Mouse (Mus musculus): ENCODE measurements at regions not wholly inside any gene's neighbourhood (a gene's known extent, or its start where the extent isn't known, plus 50 kb on each side); places are given as distances from the start of the nearest gene placed in this dataset.

- in situ Hi-C loops (cut with MboI, MseI) = loop anchor here (5.0 kb wide), 1 partner anchor 63 kb away; no protein-coding TSS in a partner anchor
These were observed 92.6 kb upstream of the Pmepa1 start for GRCm38 (mm10) chr2:173368899-173369298.

- in situ Hi-C loops (cut with MboI, MseI) = no loop called here
These were observed 100.6 kb upstream of the Pmepa1 start for GRCm38 (mm10) chr2:173376926-173377325.

- in situ Hi-C loops (cut with MboI, MseI) = no loop called here
These were observed 101.3 kb upstream of the Pmepa1 start for GRCm38 (mm10) chr2:173377497-173378257.

- in situ Hi-C loops (cut with MboI, MseI) = no loop called here
These were observed 103.4 kb upstream of the Pmepa1 start for GRCm38 (mm10) chr2:173379736-173380135.

- in situ Hi-C loops (cut with MboI, MseI) = no loop called here
These were observed 104.0 kb upstream of the Pmepa1 start for GRCm38 (mm10) chr2:173380341-173380761.

GRCm38 (mm10) chr2:173382176-173382813 lies 106.0 kb upstream of the Pmepa1 start:
- in situ Hi-C loops (cut with MboI, MseI) = no loop called here

- in situ Hi-C loops (cut with MboI, MseI) = loop anchor here (5.0 kb wide), 1 partner anchor 67 kb away; no protein-coding TSS in a partner anchor
These were observed 108.7 kb upstream of the Pmepa1 start for GRCm38 (mm10) chr2:173384935-173385586.

GRCm38 (mm10) chr2:173385722-173386141 lies 109.4 kb upstream of the Pmepa1 start:
- in situ Hi-C loops (cut with MboI, MseI) = loop anchor here (5.0 kb wide), 1 partner anchor 67 kb away; no protein-coding TSS in a partner anchor

GRCm38 (mm10) chr2:173388140-173388539 lies 111.8 kb upstream of the Pmepa1 start:
- in situ Hi-C loops (cut with MboI, MseI) = loop anchor here (5.0 kb wide), 1 partner anchor 64 kb away; no protein-coding TSS in a partner anchor

GRCm38 (mm10) chr2:173392557-173393323 lies 116.4 kb upstream of the Pmepa1 start:
- in situ Hi-C loops (cut with MboI, MseI) = no loop called here

GRCm38 (mm10) chr2:173393324-173393592 lies 116.9 kb upstream of the Pmepa1 start:
- in situ Hi-C loops (cut with MboI, MseI) = no loop called here

GRCm38 (mm10) chr2:173395526-173395925 lies 119.2 kb upstream of the Pmepa1 start:
- in situ Hi-C loops (cut with MboI, MseI) = no loop called here

GRCm38 (mm10) chr2:173397846-173398331 lies 121.6 kb upstream of the Pmepa1 start:
- in situ Hi-C loops (cut with MboI, MseI) = no loop called here

- in situ Hi-C loops (cut with MboI, MseI) = no loop called here
These were observed 116.8 kb upstream of the 1700021F07Rik start for GRCm38 (mm10) chr2:173405629-173406028.

- in situ Hi-C loops (cut with MboI, MseI) = no loop called here
These were observed 115.9 kb upstream of the 1700021F07Rik start for GRCm38 (mm10) chr2:173406344-173407094.

- in situ Hi-C loops (cut with MboI, MseI) = no loop called here
These were observed 115.3 kb upstream of the 1700021F07Rik start for GRCm38 (mm10) chr2:173407133-173407532.

GRCm38 (mm10) chr2:173408681-173409081 lies 113.7 kb upstream of the 1700021F07Rik start:
- in situ Hi-C loops (cut with MboI, MseI) = no loop called here

GRCm38 (mm10) chr2:173409433-173409832 lies 113.0 kb upstream of the 1700021F07Rik start:
- in situ Hi-C loops (cut with MboI, MseI) = no loop called here

- in situ Hi-C loops (cut with MboI, MseI) = no loop called here
These were observed 108.3 kb upstream of the 1700021F07Rik start for GRCm38 (mm10) chr2:173413906-173414656.

GRCm38 (mm10) chr2:173415429-173415828 lies 107.0 kb upstream of the 1700021F07Rik start:
- in situ Hi-C loops (cut with MboI, MseI) = no loop called here

Data from regulatory T cell (primary cell).